Mouse (Mus musculus) T-helper 17 cell (primary cell): ENCODE results near the gene Pak6.

Source experiments
- in situ Hi-C, 2 experiments: fragments of 300-600 bp; cut with MboI, MseI; formaldehyde crosslinking; loops; 1 replicate in 1 of 2; 2 replicates in 1 of 2; pipeline ENCODE4 v1.15.1; 2025; ENCODE audit warnings: high pct_unique_total_duplicates in 2 of 2

The Pak6 gene

DNA sequence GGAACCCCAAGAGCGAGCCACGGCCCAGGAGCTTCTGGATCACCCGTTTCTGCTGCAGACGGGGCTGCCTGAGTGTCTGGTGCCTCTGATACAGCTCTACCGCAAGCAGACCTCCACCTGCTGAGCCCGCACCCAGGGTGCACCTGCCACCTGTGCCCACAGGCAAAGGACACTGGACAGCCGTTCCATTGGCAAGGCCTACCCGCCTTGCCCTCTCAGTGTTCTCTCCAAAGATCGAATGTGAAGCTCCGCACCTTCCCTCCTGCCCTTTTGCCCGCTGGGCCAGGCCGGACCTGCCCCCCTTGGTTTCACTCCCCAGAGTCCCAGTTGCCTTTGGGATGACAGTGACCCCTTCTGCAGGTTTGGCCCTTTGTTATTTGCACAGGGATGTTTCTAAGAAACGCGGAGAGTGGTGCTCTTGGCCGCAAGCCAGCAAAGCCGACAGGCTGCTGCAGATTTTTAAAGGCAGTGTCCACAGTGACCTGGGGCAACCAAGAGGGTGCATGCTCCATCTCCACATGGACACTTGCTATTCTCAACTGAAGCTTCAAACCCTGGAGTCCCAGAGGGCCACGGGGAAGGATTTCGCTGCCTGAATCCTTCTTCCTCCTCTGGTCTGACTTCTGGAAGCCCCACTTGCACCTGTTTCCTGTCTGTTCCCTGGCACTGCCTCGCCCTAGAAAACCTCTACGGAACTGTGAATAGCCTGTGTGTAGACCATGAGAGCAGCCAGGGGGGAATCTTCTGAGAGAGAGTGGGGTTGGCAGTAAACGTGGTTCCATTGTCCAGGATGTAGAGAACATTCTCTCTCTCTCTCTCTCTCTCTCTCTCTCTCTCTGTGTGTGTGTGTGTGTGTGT, 33.6 kb downstream of the Pak6 start:
- in situ Hi-C loops = no loop called here

DNA sequence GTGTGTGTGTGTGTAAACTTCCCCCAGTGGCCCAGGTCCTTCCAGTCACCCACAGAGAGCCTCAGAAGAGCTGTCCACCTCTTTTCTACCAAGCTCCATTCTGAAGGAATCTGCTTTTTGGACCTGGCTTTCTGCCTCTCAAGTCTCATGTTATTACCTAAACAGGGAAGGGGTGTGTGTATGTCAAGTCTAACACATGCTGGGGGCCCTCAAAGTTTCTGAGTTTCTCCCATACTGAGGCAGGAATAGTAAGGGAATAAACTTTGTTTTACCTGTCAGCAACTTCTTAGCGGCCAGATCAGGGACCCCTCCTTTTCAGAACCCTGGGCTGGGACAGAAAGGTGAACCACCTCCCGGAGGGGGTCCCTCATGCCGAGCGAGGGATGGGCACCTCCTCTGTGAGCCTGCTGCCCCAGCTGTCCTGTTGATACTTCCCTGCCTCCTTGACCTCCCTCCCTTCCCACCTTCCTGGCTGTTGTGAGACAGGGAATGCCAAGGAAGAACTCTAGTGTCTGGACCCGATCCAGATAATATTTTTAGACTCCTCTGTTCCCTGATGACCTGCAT, 34.3 kb downstream of the Pak6 start:
- in situ Hi-C loops = no loop called here

DNA sequence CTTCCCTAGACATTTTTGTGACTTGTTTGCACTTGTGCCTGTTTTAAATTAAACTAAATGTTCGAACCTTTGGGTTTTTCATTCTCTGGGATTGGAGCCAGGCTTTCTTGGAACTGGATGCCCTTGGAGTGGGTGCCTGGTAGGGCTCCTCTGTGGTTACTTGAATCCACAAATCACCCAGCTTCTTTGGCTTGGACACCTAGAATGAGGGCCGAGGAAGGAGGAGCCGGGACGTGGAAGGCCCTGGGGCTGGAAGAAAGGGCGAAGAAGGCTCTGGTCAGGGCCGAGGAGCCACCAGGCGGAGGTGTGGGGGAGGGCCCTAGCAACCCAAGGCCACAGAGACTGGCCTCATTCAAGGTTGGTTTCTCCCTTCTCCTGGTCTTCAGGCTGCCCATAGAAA, 34.9 kb downstream of the Pak6 start:
- in situ Hi-C loops = no loop called here

DNA sequence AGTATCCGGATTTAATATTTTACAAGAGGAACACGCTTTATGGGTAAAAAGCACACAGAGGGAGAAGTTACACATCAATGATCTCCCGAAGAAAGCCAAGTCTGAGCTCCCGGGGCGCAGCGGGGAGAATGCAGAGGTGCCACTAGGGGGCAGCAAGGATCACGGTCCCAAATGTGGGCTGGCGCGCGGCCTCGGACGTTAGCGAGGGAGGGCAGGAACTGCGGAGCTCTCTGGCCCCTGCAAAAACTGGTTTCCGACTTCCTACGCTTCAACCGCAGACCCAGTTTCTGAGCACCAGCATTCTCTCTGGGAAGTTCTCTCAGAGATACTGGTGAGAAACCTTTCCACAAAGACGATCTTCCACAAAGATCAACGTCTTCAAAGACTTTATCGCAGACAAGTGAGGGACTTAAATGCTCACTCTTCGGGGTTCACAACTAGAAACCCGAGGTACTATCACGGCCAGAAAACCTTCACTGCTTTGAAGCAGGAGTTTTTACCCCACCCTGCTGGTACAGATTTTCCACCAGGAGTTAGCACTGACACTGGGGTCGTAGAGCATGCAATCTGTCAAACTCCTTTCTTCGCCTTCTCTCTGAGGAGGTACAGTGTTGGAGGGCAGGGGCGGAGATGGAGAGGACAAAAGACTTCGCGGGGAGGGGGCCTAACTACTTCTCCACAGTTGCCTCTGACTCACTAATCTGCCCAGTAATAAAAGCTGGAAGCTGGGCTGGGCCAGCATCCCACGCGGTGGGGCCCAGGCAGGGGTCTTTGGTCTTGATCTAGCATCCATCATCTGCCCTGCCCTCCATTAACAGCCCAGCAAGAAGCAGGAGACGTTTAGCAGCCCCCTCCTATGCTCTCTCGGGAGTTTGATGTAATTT, 37.3 kb downstream of the Pak6 start:
- in situ Hi-C loops = no loop called here

DNA sequence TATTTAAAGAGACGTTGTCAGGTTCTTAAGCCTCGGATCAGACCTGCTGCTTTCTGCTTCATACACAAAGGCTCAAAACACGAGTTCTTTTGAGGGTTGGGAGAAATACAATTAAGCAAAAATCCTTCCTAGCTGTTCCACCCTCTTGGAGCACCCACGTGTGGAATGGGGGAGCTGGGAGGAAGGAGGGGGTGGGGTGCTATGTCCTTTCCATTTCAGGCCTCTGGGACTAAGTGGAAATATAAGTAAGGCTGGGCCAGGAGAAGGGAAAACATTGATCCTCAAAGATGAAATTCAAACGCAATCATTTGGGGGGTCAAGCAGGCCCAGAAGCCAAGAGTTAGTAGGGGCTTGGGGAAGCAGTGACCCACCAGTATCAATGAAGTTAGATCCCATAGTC, 38.1 kb downstream of the Pak6 start:
- in situ Hi-C loops = no loop called here

DNA sequence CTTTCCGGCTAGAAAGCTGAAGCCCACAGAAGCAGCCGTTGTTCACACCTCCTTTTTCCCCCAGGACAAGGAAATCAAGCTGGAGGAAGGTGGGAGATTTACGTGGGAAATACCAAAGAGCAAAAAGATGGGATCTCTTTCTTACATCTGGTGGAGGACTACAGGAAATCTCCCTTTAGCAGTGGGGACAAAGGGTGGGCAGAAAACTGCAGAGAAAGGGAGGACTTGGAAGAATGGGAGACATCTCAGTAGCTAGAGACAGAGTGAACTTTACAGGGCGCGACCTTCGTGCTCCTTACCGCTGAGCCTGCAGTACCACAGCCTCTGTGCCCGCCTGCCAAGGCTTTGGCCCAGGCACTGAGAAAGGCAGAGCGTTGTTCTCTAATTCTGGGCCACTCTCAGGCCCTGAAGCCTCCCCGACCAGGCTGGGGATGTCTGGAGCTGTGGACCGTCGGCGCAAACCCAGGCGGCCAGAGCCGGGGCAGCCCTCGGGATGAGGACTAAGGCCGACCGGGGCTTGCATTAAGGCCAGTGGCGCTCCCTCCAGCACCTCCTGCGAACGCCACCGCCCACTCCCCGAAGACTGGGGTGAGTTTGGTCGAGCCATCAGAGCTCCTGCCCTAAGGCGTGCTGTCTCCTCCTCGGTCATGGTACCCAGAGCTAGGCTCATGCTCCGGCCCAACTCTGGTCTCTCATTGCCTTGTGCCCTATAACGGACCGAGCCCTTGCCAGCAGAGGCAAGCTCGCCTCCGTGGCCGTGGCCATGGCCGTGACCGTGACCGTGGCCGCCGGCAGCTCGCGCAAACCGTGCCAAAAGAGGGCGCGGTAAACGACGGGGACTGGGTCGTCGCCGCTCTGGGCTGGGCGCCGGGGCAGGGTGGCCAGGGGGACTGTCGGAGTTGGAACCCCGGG, 39.1 kb downstream of the Pak6 start:
- in situ Hi-C loops = no loop called here

DNA sequence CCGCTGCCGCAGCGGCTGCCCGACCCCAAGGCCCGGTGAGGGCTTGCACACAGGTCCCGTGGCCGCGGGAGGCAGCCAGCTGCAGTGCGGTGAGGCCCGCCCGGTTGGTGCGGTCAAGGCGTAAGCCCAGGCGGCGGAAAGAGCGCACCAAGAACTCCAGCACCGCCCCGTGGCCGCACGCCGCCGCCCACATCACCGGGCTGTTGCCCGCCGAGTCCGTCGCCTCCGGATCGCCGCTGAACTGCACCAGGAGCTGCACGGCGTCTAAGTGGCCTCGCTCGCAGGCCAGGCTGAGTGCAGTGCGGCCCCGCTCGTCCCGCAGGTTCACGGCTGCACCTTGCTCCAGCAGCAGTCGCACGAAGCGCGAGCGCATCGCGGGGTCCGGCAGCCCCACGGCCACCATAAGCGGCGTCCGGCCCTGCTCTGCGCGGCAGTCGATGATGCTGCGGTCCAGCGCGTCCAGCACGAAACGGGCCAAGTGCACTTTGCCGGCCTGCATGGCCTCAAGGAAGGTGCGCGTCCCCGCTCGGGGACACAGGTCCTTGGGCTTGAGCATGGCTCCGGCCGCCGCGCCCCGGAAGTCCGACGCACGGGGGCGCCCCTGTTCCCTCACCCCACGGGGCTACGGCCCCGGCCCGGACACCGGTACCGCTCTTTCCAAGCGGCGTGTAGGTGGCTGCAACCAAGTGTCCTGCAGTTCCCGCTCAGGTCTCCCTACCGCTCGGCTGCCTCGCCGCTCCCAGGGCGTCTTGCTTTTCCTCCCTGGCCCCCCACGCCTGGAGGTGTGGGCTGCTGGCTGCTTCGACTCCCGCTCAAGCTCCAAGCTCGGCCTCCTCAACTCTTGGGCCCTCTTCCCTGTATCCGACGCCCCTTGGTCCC, 40.0 kb downstream of the Pak6 start:
- in situ Hi-C loops = no loop called here

DNA sequence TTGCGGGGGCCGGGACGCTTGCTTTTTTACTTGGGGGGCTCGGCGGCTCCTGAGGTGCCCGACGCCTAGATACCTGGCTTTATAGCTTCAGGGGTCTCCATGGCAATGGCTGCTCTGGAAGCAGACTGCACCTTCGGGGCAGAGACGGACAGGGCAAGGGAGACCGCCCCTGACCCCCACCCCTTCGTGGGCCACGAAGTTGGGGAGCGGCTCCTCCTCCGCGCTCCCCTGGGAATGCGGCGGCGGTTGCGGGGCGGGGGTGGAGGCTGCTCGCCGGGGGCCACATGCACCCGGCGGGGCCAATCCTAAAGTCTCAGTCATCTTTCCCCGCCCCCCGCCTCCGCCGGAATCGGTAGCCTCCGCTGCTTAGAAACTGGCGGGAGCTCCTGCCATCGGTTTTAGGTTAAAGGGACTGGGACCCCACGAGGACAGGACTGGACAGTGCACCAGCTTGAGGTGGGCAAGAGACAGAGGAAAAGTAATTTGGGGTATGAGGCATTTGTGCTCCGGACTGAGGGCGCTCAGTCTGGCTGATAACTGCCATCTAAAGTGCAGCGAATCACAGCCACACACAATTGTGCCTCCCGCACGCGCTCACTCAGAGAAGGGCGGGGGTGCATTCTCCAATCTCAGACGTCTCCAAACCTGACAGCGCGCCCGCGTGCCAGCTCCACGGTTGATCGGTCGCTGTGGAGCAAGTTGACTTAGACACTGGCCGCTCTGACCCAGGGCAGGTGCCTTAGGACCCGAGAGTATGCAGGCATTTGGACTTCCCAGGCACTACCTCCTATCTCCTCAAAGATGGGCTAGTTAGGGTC, 41.0 kb downstream of the Pak6 start, which contains the start of gene Ankrd63:
TSS of gene Ankrd63 (minus strand) at position 51 of the 818 bp plus-strand sequence.
- in situ Hi-C loops = no loop called here

DNA sequence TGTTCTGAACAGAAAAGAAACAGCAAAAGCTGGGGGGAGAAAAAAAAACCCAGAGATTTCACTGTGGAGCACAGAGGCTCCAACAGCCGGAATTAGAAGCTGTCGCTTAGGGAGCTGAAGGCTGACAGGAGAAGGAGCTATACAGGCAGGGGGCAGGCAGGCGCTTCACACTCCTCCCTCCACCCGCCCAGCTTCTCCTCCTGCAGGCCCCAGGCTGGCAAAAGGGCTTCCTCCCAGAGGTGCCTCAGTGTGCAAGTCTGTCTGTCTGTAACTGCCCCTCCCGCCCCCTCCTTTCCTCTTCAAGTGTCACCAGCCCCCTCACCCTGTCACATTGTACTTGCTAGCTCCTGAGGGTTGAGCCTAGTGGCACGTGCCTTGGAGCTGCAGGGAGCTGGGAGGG, 43.3 kb downstream of the Pak6 start:
- in situ Hi-C loops = no loop called here

DNA sequence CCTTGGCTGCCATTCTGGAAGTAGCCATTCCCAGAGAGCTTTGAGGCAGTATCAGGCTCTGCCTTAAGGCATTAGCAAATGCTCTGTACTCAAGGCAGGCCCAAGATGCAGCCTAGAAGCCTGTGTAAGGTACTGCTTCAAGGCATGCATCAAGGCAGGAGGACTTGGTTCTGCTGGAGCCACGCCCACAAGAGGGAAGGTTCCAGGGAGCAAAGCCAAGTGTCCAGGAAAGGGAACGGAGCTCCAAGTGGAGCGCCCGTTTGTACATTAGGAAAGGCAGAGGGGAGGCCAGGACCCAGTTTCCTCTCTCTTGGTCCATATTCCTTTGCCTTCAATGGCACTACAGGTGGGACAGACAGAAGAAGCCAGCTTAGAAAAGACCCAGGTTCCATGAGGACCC, 45.4 kb downstream of the Pak6 start:
- in situ Hi-C loops = no loop called here

DNA sequence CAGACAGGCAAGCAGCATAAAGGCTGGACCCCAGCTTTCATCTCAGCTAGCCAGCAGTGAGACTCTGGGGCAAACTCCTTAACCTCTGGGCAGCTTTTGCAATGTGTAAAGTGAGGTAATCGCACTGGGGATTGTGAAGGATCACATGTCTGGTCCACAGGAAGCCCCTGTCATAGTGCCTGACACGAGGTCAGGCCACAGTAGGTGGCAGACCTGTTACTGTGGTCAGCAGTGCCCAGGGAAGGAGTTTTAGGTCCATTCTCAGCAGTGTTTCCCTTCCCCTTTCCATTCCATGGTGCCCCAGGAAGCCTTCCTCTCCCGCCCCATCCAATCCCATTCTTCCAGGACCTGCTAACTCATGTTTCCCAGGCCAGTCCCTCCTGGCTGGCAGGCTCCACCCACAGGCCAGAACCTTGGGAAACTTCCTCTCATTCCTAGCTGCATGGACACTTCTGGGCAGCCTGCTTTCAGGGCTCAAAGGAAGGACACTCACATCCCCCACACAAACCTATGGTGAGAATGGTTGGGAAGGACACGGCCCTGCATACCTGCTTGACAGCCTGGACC, 46.6 kb downstream of the Pak6 start:
- in situ Hi-C loops = no loop called here

DNA sequence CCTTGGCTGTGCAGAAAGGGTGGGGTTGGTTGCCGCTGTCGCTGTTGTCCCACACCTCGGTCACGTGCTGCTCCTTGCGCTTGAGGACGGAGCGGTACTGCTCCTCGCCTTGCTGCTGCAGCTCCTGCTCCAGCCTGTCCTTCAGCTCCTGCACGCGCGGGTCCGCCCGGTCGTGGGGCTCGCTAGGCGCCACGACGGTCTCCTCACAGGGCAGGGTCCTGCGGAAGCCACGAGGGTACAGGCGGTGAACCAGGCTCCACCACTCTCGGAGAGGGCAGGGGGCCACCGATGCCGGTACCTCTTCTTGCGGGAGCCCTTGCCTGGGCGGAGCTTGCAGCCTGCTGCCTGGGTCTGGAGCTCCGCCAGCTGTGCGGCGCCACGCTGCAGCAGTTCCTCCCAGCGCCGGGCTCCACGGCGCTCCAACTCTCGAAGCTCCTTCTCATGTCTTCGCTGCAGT, 48.0 kb downstream of the Pak6 start:
- in situ Hi-C loops = no loop called here

DNA sequence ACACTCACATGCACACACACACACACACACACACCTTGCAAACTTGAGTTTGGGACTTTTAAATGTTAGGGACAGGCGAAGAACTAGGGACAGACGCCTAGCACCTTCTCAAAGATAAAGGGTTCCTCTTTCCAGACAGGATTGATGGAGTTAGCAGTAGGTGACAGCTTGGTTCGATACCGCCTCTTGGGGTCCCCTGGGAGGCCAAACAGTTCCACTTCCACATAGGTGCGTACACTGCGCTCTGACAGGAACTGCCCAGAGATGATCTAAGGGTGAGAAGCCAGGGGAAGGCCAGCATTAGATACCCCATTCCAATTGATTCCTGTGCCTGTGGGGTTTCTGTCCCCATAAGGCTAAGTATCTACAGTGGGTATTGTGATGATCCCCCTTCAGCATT, 50.5 kb downstream of the Pak6 start:
- in situ Hi-C loops = no loop called here

DNA sequence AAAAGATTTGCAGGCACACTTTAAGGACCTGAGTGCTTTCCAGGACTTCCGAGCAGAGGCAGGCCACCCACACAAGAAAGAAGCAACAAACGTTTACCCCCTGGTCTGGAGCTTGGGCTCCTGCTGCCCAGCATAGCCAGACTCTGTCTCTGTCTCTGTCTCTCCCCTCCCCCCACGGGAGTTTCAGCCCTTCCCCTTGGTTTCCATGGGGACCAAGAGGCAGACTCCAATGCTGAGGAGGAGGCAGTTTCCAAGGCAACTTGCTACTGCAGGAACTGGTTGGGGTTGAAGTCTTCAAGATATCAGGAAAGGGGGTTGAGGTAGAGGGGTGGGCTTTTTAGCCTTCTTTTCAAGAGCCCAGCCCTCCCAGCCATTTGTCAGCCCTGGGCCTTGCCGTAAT, 51.1 kb downstream of the Pak6 start:
- in situ Hi-C loops = no loop called here

DNA sequence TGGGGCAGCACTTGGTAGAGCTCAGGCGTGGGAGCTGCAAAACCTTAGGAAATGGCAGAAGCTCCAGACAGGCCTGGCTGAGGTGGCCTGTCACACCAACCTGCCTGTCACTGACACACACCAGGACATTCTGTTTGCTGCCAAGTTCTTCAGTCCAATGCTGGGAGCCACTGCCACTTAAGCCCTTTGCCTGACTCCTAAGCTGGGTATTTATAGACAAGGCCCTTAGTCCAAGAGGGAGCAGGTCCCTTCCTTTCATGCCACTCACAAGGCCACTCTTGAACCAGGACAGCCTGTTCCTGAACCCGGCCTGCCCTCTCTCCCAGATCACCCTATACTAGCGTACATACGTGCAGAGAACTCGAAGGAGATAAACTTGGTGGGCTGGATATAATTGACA, 53.6 kb downstream of the Pak6 start:
- in situ Hi-C loops = loop anchor here in 1 of 2 experiments (5.0 kb wide), 1 partner anchor 166 kb away; no protein-coding TSS in a partner anchor

DNA sequence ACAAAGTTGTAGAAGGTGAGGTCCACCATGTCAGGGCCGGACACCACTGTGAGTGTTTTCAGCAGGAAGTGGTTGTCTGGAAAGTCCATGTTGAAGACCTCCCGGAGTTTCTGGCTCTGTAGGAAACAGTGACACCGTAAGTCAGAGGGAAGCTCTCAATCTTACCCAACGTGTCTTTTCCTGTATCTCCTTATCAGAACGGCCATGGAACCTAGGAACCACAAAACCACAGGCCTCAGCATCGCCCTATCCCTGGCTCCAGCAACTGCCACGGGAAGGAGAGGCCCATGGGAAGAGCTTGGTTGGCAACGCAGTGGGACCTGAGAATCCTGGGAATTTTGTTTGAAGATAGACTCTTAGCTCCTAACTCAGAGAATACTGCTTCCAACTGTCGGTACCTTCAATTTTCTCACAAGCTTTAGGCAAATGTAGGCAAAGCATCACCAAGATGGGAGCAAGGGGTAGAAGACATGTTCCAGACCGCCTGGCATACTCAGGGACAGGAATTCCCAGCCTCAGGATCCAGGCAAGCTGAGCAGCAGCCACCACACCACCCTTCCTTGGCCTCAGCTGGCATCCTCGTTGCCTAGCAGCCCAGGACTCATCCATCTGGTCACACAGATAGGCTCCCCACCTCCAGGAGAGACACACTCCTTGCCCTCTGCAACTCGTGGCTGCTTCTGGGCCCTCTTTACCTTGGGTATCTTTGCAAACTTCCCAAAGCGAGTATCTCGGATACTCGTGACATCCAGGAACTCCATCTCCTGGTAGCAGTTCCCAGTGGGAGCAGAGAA, 60.8 kb downstream of the Pak6 start:
- in situ Hi-C loops = no loop called here

DNA sequence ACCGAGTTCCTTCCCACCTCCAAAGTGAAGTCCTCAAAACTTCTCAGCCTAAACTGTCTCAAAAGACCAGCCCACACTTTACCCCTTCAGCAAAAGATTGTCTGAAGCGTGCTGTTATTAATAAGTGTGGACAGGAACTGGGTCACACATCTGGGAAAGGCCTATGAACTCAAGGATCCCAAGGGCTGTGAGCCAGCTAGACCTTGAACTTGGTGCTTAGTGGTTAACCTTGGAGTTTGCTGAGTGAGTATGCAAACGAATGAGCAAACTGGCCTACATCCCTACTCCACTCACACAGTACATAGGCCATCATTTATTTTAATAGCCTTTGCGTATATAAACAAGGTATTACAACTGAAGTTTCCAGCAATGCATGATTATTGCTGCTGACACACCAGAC, 62.4 kb downstream of the Pak6 start:
- in situ Hi-C loops = no loop called here

DNA sequence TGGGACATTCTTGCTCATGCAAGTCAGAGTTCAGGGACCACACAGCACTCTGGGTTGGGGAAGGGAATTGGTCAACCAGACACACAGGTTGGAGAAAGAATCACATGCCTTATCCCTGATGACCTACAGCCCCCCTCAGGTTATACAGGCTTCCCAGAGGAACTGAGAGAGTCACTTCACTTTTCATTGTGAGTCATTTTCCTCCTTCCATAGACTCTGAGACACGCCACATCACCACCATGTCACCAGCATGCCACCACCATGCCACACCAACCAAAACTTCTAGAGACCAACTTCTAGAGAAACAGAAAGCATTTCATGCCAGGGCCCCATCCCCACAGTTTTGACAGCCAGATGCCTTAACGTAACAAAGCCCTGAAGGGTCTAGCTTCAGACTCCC, 63.8 kb downstream of the Pak6 start:
- in situ Hi-C loops = no loop called here
